Mouse (Mus musculus): ENCODE results near the gene Prkn. TPM values are rescaled to one million over a fixed set of nuclear protein-coding genes. Genes with fewer than 3 reads are reported as not detected.
A peak's percentile ranks its signal among the peaks of the same experiment; 100 is the strongest.

Gene Prkn
- total and polyA plus RNA-seq, 3 experiments = 0.39 to 0.50 TPM; not detected in 1

DNA sequence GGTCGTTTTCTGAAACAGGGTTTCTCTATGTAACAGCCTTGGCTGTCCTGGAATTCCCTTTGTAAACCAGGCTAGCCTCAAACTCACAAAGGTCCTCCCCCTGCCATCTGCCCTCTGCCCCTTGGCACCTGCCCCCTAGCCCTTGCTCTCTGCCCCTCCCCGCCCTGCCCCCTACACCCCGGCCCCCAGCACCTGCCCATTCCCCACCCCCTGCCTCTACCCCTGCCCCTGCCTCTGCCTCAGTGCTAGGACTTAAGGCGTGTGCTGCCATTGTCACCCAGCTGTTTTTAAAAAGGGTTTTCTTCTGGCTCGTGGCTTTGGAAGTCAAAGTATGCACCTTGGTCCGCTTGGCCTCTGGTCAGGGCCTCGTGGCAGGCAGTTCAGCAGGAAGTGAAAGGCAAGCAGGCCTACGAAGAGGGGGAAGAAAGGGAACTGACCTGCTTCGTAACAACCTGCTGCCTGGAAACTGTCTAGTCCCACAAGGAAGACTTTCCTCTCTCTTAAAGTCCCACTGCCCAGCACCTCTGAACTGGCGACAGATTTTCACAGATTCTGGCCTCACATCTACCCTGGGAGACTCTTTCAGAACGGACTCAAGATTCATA, 1190.5 kb downstream of the Prkn start:
- TF ChIP-seq POLR2AphosphoS5 (IDR thresholded peaks at IDR 0.05; ENCODE audit: borderline replicate concordance, low read depth, low read length) (no peak), MEF2A (IDR thresholded peaks at IDR 0.05; ENCODE audit: extremely low read depth, insufficient replicate concordance, low read depth, low read length, poor library complexity, severe bottlenecking) (no peak), SMC3 (IDR thresholded peaks at IDR 0.05; ENCODE audit: low read depth, low read length) (no peak), MYB (IDR thresholded peaks at IDR 0.05; ENCODE audit: low read depth, low read length) (no peak), POLR2AphosphoS2 (IDR thresholded peaks at IDR 0.05; ENCODE audit: low read length) (no peak), CTCF (IDR thresholded peaks at IDR 0.05 in 2 of 3, conservative IDR thresholded peaks at IDR 0.05 in 1 of 3; ENCODE audit: control insufficient read depth in 1 of 3, insufficient read depth in 1 of 3, low read depth in 2 of 3, low read length in 3 of 3, poor library complexity in 1 of 3, severe bottlenecking in 1 of 3) (no peak), SIN3A (IDR thresholded peaks at IDR 0.05; ENCODE audit: low read length) (no peak), NELFE (IDR thresholded peaks at IDR 0.05; ENCODE audit: low read depth, low read length) (no peak), HCFC1 (IDR thresholded peaks at IDR 0.05; ENCODE audit: low read depth, low read length) (no peak), ZKSCAN1 (IDR thresholded peaks at IDR 0.05; ENCODE audit: low read depth, low read length) (no peak), MXI1 (IDR thresholded peaks at IDR 0.05; ENCODE audit: low read depth, low read length) (no peak), POLR2A (IDR thresholded peaks at IDR 0.05; ENCODE audit: control insufficient read depth in 1 of 2, insufficient read depth in 1 of 2, low read depth in 1 of 2, low read length in 2 of 2, poor library complexity in 1 of 2) (no peak; a peak in 1 of 4 replicates), BHLHE40 (IDR thresholded peaks at IDR 0.05; ENCODE audit: borderline replicate concordance, low read depth, low read length) (no peak), TBP (IDR thresholded peaks at IDR 0.05; ENCODE audit: low read depth, low read length) (no peak), ZMIZ1 (IDR thresholded peaks at IDR 0.05; ENCODE audit: low read depth, low read length) (no peak), MAFK (IDR thresholded peaks at IDR 0.05; ENCODE audit: borderline replicate concordance, low read depth, low read length) (no peak), TCF12 (IDR thresholded peaks at IDR 0.05; ENCODE audit: low read depth, low read length) (no peak)
- Histone ChIP-seq H3K4me1 (ENCODE audit: control insufficient read depth in 1 of 2, insufficient read depth in 2 of 2, low read length in 2 of 2) (peaks cover 0 to 16% of the 10 kb centered on the region in 2 experiments; a peak in 3 of 4 replicates), H3K36me3 (ENCODE audit: control insufficient read depth in 1 of 2, insufficient read depth in 2 of 2, low read length in 2 of 2) (peaks cover 0 to 10% of the 10 kb centered on the region in 2 experiments; a peak in 2 of 4 replicates), H3K9ac (ENCODE audit: control insufficient read depth, low read depth, low read length, poor library complexity, severe bottlenecking) (peak overlapping the region; percentile 79), H3K9me3 (replicated peaks; ENCODE audit: insufficient read depth, low read length) (no peaks in the 10 kb centered on the region), H3K27ac (ENCODE audit: control insufficient read depth, low read depth, low read length) (peak overlapping the region; percentile 73), H3K4me3 (ENCODE audit: control insufficient read depth in 1 of 2, insufficient read depth in 1 of 2, low read depth in 2 of 2, low read length in 2 of 2) (peak overlapping the region; percentile 69 to 77), H3K79me2 (ENCODE audit: control insufficient read depth, insufficient read depth, low read length, poor library complexity) (peaks cover 3% of the 10 kb centered on the region; the same call in 1 of the 2 replicates), H3K27me3 (ENCODE audit: control insufficient read depth in 1 of 2, insufficient read depth in 2 of 2, low read length in 2 of 2) (no peaks in the 10 kb centered on the region)
- peak; percentile 68 for DNase-seq (ENCODE audit: low read depth, low spot score)

- Histone ChIP-seq H3K27me3 (ENCODE audit: control insufficient read depth in 1 of 2, insufficient read depth in 2 of 2, low read length in 2 of 2) (no peaks in the 10 kb centered on the region), H3K4me3 (ENCODE audit: control insufficient read depth in 1 of 2, insufficient read depth in 1 of 2, low read depth in 2 of 2, low read length in 2 of 2) (peak overlapping the region; percentile 69 to 77), H3K9ac (ENCODE audit: control insufficient read depth, low read depth, low read length, poor library complexity, severe bottlenecking) (peak overlapping the region; percentile 65), H3K9me3 (replicated peaks; ENCODE audit: insufficient read depth, low read length) (no peaks in the 10 kb centered on the region), H3K79me2 (ENCODE audit: control insufficient read depth, insufficient read depth, low read length, poor library complexity) (peaks cover 3% of the 10 kb centered on the region; the same call in 1 of the 2 replicates), H3K27ac (ENCODE audit: control insufficient read depth, low read depth, low read length) (peak overlapping the region; percentile 41; the same call in 1 of the 2 replicates), H3K4me1 (ENCODE audit: control insufficient read depth in 1 of 2, insufficient read depth in 2 of 2, low read length in 2 of 2) (peaks cover 0 to 17% of the 10 kb centered on the region in 2 experiments; a peak in 3 of 4 replicates), H3K36me3 (ENCODE audit: control insufficient read depth in 1 of 2, insufficient read depth in 2 of 2, low read length in 2 of 2) (peaks cover 0 to 11% of the 10 kb centered on the region in 2 experiments; a peak in 2 of 4 replicates)
- peak; percentile 87 for DNase-seq (ENCODE audit: low read depth, low spot score)
- TF ChIP-seq CTCF (IDR thresholded peaks at IDR 0.05 in 2 of 3, conservative IDR thresholded peaks at IDR 0.05 in 1 of 3; ENCODE audit: control insufficient read depth in 1 of 3, insufficient read depth in 1 of 3, low read depth in 2 of 3, low read length in 3 of 3, poor library complexity in 1 of 3, severe bottlenecking in 1 of 3) (peak; percentile 51 to 98 (median 65)), RAD21 (IDR thresholded peaks at IDR 0.05; ENCODE audit: low read depth, low read length) (peak; percentile 65), GABPA (IDR thresholded peaks at IDR 0.05; ENCODE audit: low read depth, low read length) (no peak), SMC3 (IDR thresholded peaks at IDR 0.05; ENCODE audit: low read depth, low read length) (peak; percentile 51), RCOR1 (IDR thresholded peaks at IDR 0.05; ENCODE audit: low read depth, low read length) (no peak), KAT2A (conservative IDR thresholded peaks at IDR 0.05; ENCODE audit: low read depth, low read length) (no peak), MAZ (IDR thresholded peaks at IDR 0.05; ENCODE audit: low read depth, low read length) (peak; percentile 97), EP300 (IDR thresholded peaks at IDR 0.05; ENCODE audit: low read depth in 1 of 2, low read length in 2 of 2) (0 out of 4 replicates have a peak, but pooled peaks of 1 of the 2 experiments have one; percentile 4), TAL1 (IDR thresholded peaks at IDR 0.05; ENCODE audit: low read length) (no peak), SIN3A (IDR thresholded peaks at IDR 0.05; ENCODE audit: low read length) (peak; percentile 42; the same call in 1 of the 2 replicates), ZC3H11A (IDR thresholded peaks at IDR 0.05; ENCODE audit: low read depth, low read length) (peak; percentile 28), HCFC1 (IDR thresholded peaks at IDR 0.05; ENCODE audit: low read depth, low read length) (no peak), MXI1 (IDR thresholded peaks at IDR 0.05; ENCODE audit: low read depth, low read length) (0 out of 2 replicates have a peak, but pooled peaks have one; percentile 20)
These were observed 1191.2 kb downstream of the Prkn start for GRCm38 (mm10) chr17:12031203-12031942.

Measured in MEL (cell line).